Mouse (Mus musculus) stomach, postnatal 0 days (tissue): ENCODE measurements around the gene Cars2.

ENCODE experiments used
- CTCF ChIP-seq: IDR thresholded peaks from 2 replicates; pipeline ENCODE4 v1.5.1; 2016; ENCODE audit warnings: antibody characterized with exemption, low read depth, mild to moderate bottlenecking, moderate library complexity
- EP300 ChIP-seq: optimal IDR thresholded peaks from 2 replicates; pipeline ENCODE3; 2016; ENCODE audit warnings: antibody characterized with exemption

GRCm38 (mm10) chr8:11512711-11513110 lies 37.9 kb downstream of the Cars2 start:
- no peak for TF ChIP-seq EP300
- TF ChIP-seq CTCF: no peak
